In genomic region chr16:23164443-23164842, GRCm38 (mm10) we compare ENCODE assay signal across 19 mouse cellular contexts. TPM values are rescaled to one million over a fixed set of nuclear protein-coding genes. Genes with fewer than 3 reads are reported as not detected.
DNase-seq lines count a peak whose midpoint lies in the region; ATAC-seq and TF ChIP-seq lines count a peak whose summit lies in the region.
"Had no signal": no experiment of that assay in that cellular context is flagged by ENCODE, and none has a peak within 500 bp of the region (broad histone marks: within the 10 kb centered on the region; RNA-seq: fewer than 3 reads in every experiment).

No protein-coding gene starts in this region.

- ATAC-seq in lung, postnatal 0 days = peak; percentile 76
- ATAC-seq in heart, embryonic 16.5 days (replicated peaks; ENCODE audit: extremely low read depth, insufficient read depth, low FRiP score) = no peak
- ATAC-seq in erythroid progenitor cell, adult 5-6 weeks (replicated peaks; ENCODE audit: low FRiP score, poor library complexity, severe bottlenecking) = no peak
- ATAC-seq: intestine, postnatal 0 days; liver, embryonic 12.5 days had no signal

- H3K27me3 ChIP-seq in lung, postnatal 0 days (replicated peaks; ENCODE audit: insufficient read depth, low read length) = no peaks in the 10 kb centered on the region
- no peaks in the 10 kb centered on the region for H3K27me3 ChIP-seq in heart, embryonic 16.5 days (ENCODE audit: control insufficient read depth, insufficient read depth, low read length)
- H3K27me3 ChIP-seq in limb, embryonic 10.5 days (ENCODE audit: low read depth, poor library complexity, severe bottlenecking) = no peaks in the 10 kb centered on the region
- H3K27me3 ChIP-seq: embryonic facial prominence, embryonic 12.5 days; liver, embryonic 12.5 days had no signal

- peak overlapping the region; percentile 65 for H3K27ac ChIP-seq in lung, postnatal 0 days (ENCODE audit: low read length)
- peak overlapping the region; percentile 61 for H3K27ac ChIP-seq in heart, embryonic 16.5 days (ENCODE audit: low read length)
- peak overlapping the region; percentile 26; the same call in 1 of the 2 replicates for H3K27ac ChIP-seq in limb, embryonic 10.5 days
- H3K27ac ChIP-seq: embryonic facial prominence, embryonic 12.5 days; liver, embryonic 12.5 days had no signal

- no peaks in the 10 kb centered on the region for H3K36me3 ChIP-seq in lung, postnatal 0 days (ENCODE audit: insufficient read depth, low read length)
- H3K36me3 ChIP-seq in heart, embryonic 16.5 days (ENCODE audit: control insufficient read depth, insufficient read depth) = no peaks in the 10 kb centered on the region
- no peaks in the 10 kb centered on the region for H3K36me3 ChIP-seq in limb, embryonic 10.5 days
- H3K36me3 ChIP-seq: embryonic facial prominence, embryonic 12.5 days; G1E; liver, embryonic 12.5 days had no signal

- no peak for TF ChIP-seq CTCF in lung, postnatal 0 days (IDR thresholded peaks at IDR 0.05)

- no peaks in the 10 kb centered on the region for H3K9me3 ChIP-seq in lung, postnatal 0 days (ENCODE audit: low read length)
- no peaks in the 10 kb centered on the region for H3K9me3 ChIP-seq in heart, embryonic 16.5 days (replicated peaks; ENCODE audit: control insufficient read depth, low read length)
- H3K9me3 ChIP-seq in limb, embryonic 10.5 days (replicated peaks) = no peaks in the 10 kb centered on the region
- H3K9me3 ChIP-seq: embryonic facial prominence, embryonic 12.5 days; G1E; liver, embryonic 12.5 days; megakaryocyte, embryonic 14.5 days had no signal

- H3K4me1 ChIP-seq in lung, postnatal 0 days (ENCODE audit: insufficient read depth, low read depth, low read length) = no peaks in the 10 kb centered on the region
- peaks cover 1% of the 10 kb centered on the region; the same call in 1 of the 2 replicates for H3K4me1 ChIP-seq in heart, embryonic 16.5 days (ENCODE audit: control insufficient read depth, insufficient read depth, low read length)
- no peaks in the 10 kb centered on the region for H3K4me1 ChIP-seq in limb, embryonic 10.5 days
- H3K4me1 ChIP-seq: embryonic facial prominence, embryonic 12.5 days had no signal

- H3K4me2 ChIP-seq in lung, postnatal 0 days (replicated peaks; ENCODE audit: low read depth, low read length) = no peak overlapping the region
- no peak overlapping the region for H3K4me2 ChIP-seq in heart, embryonic 16.5 days (ENCODE audit: low read depth, low read length)
- H3K4me2 ChIP-seq: embryonic facial prominence, embryonic 12.5 days; liver, embryonic 12.5 days had no signal

- TF ChIP-seq EP300 in lung, postnatal 0 days (IDR thresholded peaks at IDR 0.05) = peak; percentile 58; the same call in 1 of the 2 replicates

- H3K9ac ChIP-seq in lung, postnatal 0 days (replicated peaks; ENCODE audit: low read depth) = no peak overlapping the region
- peak overlapping the region; percentile 18; the same call in 1 of the 2 replicates for H3K9ac ChIP-seq in heart, embryonic 16.5 days (ENCODE audit: low read length)
- H3K9ac ChIP-seq: embryonic facial prominence, embryonic 12.5 days; liver, embryonic 12.5 days had no signal

- DNase-seq in heart, adult 11 months = peak; percentile 97
- DNase-seq in heart, postnatal 4 days = no peak
- peak; percentile 46 for DNase-seq in lung, postnatal 0 days (ENCODE audit: low spot score)
- no peak for DNase-seq in lung, postnatal 14 days
- DNase-seq in limb, embryonic 10.5 days (ENCODE audit: low spot score) = no peak
- DNase-seq in left cerebral cortex, adult 8-10 months (ENCODE audit: low spot score in 2 of 2) = no peak
- DNase-seq: cerebellum, adult 9-10 months; right cerebral cortex, postnatal 14 days had no signal

- WGBS in lung, postnatal 0 days = 52% methylated on average over 6 of the region's 6 CpGs
- WGBS in heart, embryonic 16.5 days = 56% methylated on average over 6 of the region's 6 CpGs
- 80% methylated on average over 6 of the region's 6 CpGs for WGBS in limb, embryonic 10.5 days

- H3K4me3 ChIP-seq in lung, postnatal 0 days (ENCODE audit: low read depth, low read length) = no peak overlapping the region
- no peak overlapping the region for H3K4me3 ChIP-seq in heart, embryonic 16.5 days (ENCODE audit: low read length)
- no peak overlapping the region for H3K4me3 ChIP-seq in limb, embryonic 10.5 days
- H3K4me3 ChIP-seq: embryonic facial prominence, embryonic 12.5 days; liver, embryonic 12.5 days; megakaryocyte, embryonic 14.5 days had no signal

RNA-seq across cellular contexts. Expression of gene Adipoq, which starts 18.1 kb away (rescaled TPM):
- total RNA-seq in heart, postnatal 4 days (2021) = 1 to 10 TPM; 4.9 to 6.2 TPM
- polyA plus RNA-seq in lung, postnatal 0 days (2015; fragmentation: Nextera tagmentation; extraction: Ambion mirVana) = not detected in 2 replicates
- not detected in 2 replicates for polyA plus RNA-seq in heart, embryonic 16.5 days (2015; fragmentation: Nextera tagmentation; extraction: Ambion mirVana)
- polyA plus RNA-seq in limb, embryonic 10.5 days (2016; fragmentation: Nextera tagmentation; extraction: Ambion mirVana) = not detected in 2 replicates
- 12.2 TPM in 1 of 2 replicates, not detected in the other for total RNA-seq in erythroid progenitor cell, adult 5-6 weeks (2015; ENCODE audit: low replicate concordance)
- 0.51 TPM in 1 of 2 replicates, not detected in the other for total RNA-seq in erythroid progenitor cell, adult 5-6 weeks (2017; ENCODE audit: low replicate concordance)
- total RNA-seq in left cerebral cortex, adult 8-10 months (2022) = not detected
- total RNA-seq: left cerebral cortex, adult 18-20 months; neutrophil, adult 5-6 weeks had no signal
- polyA plus RNA-seq: embryonic facial prominence, embryonic 12.5 days; forebrain, embryonic 11.5 days; G1E; hindbrain, embryonic 11.5 days; intestine, postnatal 0 days; liver, embryonic 12.5 days had no signal

RNA-seq across cellular contexts. Expression of gene Rfc4, which starts 36.9 kb away (rescaled TPM):
- total RNA-seq in heart, postnatal 4 days (2021) = 10 to 100 TPM; 34.9 to 37.4 TPM
- 19.0 and 21.4 TPM in 2 replicates for polyA plus RNA-seq in lung, postnatal 0 days (2015; fragmentation: Nextera tagmentation; extraction: Ambion mirVana)
- 77.8 and 81.6 TPM in 2 replicates for polyA plus RNA-seq in heart, embryonic 16.5 days (2015; fragmentation: Nextera tagmentation; extraction: Ambion mirVana)
- 226 and 229 TPM in 2 replicates for polyA plus RNA-seq in limb, embryonic 10.5 days (2016; fragmentation: Nextera tagmentation; extraction: Ambion mirVana)
- 98.4 and 133 TPM in 2 replicates for total RNA-seq in erythroid progenitor cell, adult 5-6 weeks (2015; ENCODE audit: low replicate concordance)
- 32.8 and 50.6 TPM in 2 replicates for total RNA-seq in erythroid progenitor cell, adult 5-6 weeks (2017; ENCODE audit: low replicate concordance)
- 1 to 10 TPM; 3.9 to 6.6 (median 5.4) TPM for total RNA-seq in left cerebral cortex, adult 8-10 months (2022)

RNA-seq across cellular contexts. Expression of gene Eif4a2, which starts 57.2 kb away (rescaled TPM):
- total RNA-seq in heart, postnatal 4 days (2021) = 100 to 1,000 TPM; 206 to 231 TPM
- polyA plus RNA-seq in lung, postnatal 0 days (2015; fragmentation: Nextera tagmentation; extraction: Ambion mirVana) = 144 and 177 TPM in 2 replicates
- polyA plus RNA-seq in heart, embryonic 16.5 days (2015; fragmentation: Nextera tagmentation; extraction: Ambion mirVana) = 156 and 174 TPM in 2 replicates
- 161 and 181 TPM in 2 replicates for polyA plus RNA-seq in limb, embryonic 10.5 days (2016; fragmentation: Nextera tagmentation; extraction: Ambion mirVana)
- total RNA-seq in erythroid progenitor cell, adult 5-6 weeks (2015; ENCODE audit: low replicate concordance) = 140 and 151 TPM in 2 replicates
- total RNA-seq in erythroid progenitor cell, adult 5-6 weeks (2017; ENCODE audit: low replicate concordance) = 189 and 232 TPM in 2 replicates
- 100 to 1,000 TPM; 839 to 960 (median 920) TPM for total RNA-seq in left cerebral cortex, adult 8-10 months (2022)

Comparison
In these comparisons a context has a peak if more than half of its experiments do, and no peak if none do; other contexts are left out.
1. DNase-seq: peak in heart, adult 11 months (single experiment) and lung, postnatal 0 days (single experiment); none in heart, postnatal 4 days (single experiment), lung, postnatal 14 days (single experiment), limb, embryonic 10.5 days (single experiment) and left cerebral cortex, adult 8-10 months (0 of 2).
2. RNA of gene Rfc4, which starts 36.9 kb away (total RNA-seq): 32.8 to 133 TPM in erythroid progenitor cell, adult 5-6 weeks and 34.9 to 37.4 TPM in heart, postnatal 4 days; 3.9 to 6.6 TPM in left cerebral cortex, adult 8-10 months; every median in the first group is over 4 times any median in the second.
3. Peak in every context shown above with its lines, with median percentiles within 50 percentile points of each other: H3K27ac ChIP-seq.